Mouse (Mus musculus) frontal cortex, postnatal 25 days (tissue): ENCODE measurements at regions not wholly inside any gene's neighbourhood (a gene's known extent, or its start where the extent isn't known, plus 50 kb on each side); places are given as distances from the start of the nearest gene placed in this dataset.

Experiments used
- DNase-seq, 2 experiments: peaks; one replicate each; pipeline ENCODE4 v3.0.0; 2022; ENCODE audit warnings: low spot score in 2 of 2

GRCm38 (mm10) chr6:117416461-117416860, 248.1 kb downstream of the Cxcl12 start:
- DNase-seq, result no peak

GRCm38 (mm10) chr6:117422846-117423573, 254.7 kb downstream of the Cxcl12 start:
- DNase-seq, result no peak

- no peak for DNase-seq
Observed at GRCm38 (mm10) chr6:117426363-117426762, 258.0 kb downstream of the Cxcl12 start.

GRCm38 (mm10) chr6:117427351-117428142, 259.2 kb downstream of the Cxcl12 start:
- no peak for DNase-seq

GRCm38 (mm10) chr6:117428441-117428840, 260.1 kb downstream of the Cxcl12 start:
- no peak for DNase-seq

- peak in 1 of 2 experiments; percentile 19 for DNase-seq
Observed at GRCm38 (mm10) chr6:117430876-117431781, 262.8 kb downstream of the Cxcl12 start.

- no peak for DNase-seq
Observed at GRCm38 (mm10) chr6:117436851-117437250, 268.5 kb downstream of the Cxcl12 start.

GRCm38 (mm10) chr6:117437411-117438101, 269.2 kb downstream of the Cxcl12 start:
- no peak for DNase-seq

GRCm38 (mm10) chr6:117448652-117449051, 280.3 kb downstream of the Cxcl12 start:
- no peak for DNase-seq

GRCm38 (mm10) chr6:117451001-117451400, 282.7 kb downstream of the Cxcl12 start:
- no peak for DNase-seq

- no peak for DNase-seq
Observed at GRCm38 (mm10) chr6:117460193-117460592, 291.9 kb downstream of the Cxcl12 start.

- DNase-seq, result no peak
Observed at GRCm38 (mm10) chr6:117465165-117465564, 296.8 kb downstream of the Cxcl12 start.

- DNase-seq, result no peak
Observed at GRCm38 (mm10) chr6:117465606-117466174, 297.4 kb downstream of the Cxcl12 start.

- no peak for DNase-seq
Observed at GRCm38 (mm10) chr6:117479376-117479775, 311.0 kb downstream of the Cxcl12 start.

- no peak for DNase-seq
Observed at GRCm38 (mm10) chr6:117480396-117480795, 312.1 kb downstream of the Cxcl12 start.

GRCm38 (mm10) chr6:117489161-117489560, 320.8 kb downstream of the Cxcl12 start:
- no peak for DNase-seq

GRCm38 (mm10) chr6:117489761-117490396, 321.5 kb downstream of the Cxcl12 start:
- DNase-seq, result no peak

GRCm38 (mm10) chr6:117494971-117495370, 326.6 kb downstream of the Cxcl12 start:
- DNase-seq, result no peak

- no peak for DNase-seq
Observed at GRCm38 (mm10) chr6:117497337-117497736, 329.0 kb downstream of the Cxcl12 start.

GRCm38 (mm10) chr6:117497904-117498303, 329.6 kb downstream of the Cxcl12 start:
- DNase-seq, result no peak
